Mouse (Mus musculus): ENCODE results near the gene Gm21149. TPM values are rescaled to one million over a fixed set of nuclear protein-coding genes. Genes with fewer than 3 reads are reported as not detected.

Gm21149 gene
- under 1 TPM in 1 of 2 experiments, not detected in 1; 0.27 TPM for polyA plus RNA-seq (2017; shearing (Covaris generic))

GRCm38 (mm10) chr5:15476423-15476822 lies at the start of gene Gm21149:
Gene Gm21149 (minus strand): TSS chr5:15476523.

Other genes with a start within 250 kb of the Gm21149 start
- under 1 TPM in 1 of 2 experiments, not detected in 1; 0.39 TPM for gene Gm21190, start 52.7 kb upstream of the Gm21149 start, polyA plus RNA-seq (2017; shearing (Covaris generic))
- gene Gm21083, start 100.8 kb upstream of the Gm21149 start, polyA plus RNA-seq (2017; shearing (Covaris generic)): not detected
- gene Speer4d, start 142.5 kb upstream of the Gm21149 start, polyA plus RNA-seq (2017; shearing (Covaris generic)): under 1 TPM in 1 of 2 experiments, not detected in 1; 0.71 TPM
- not detected for gene 4930572O03Rik, start 180.5 kb upstream of the Gm21149 start, polyA plus RNA-seq (2017; shearing (Covaris generic))
- gene Speer4c, start 237.7 kb upstream of the Gm21149 start, polyA plus RNA-seq (2017; shearing (Covaris generic)): not detected

All from activated CD4-positive, CD25-positive, alpha-beta regulatory T cell (primary cell).